Mouse (Mus musculus) midbrain, embryonic 15.5 days (tissue): Measurements from ENCODE around the gene Mgrn1. TPM values are rescaled to one million over a fixed set of nuclear protein-coding genes. Genes with fewer than 3 reads are reported as not detected.

Experiments used
- ATAC-seq: fragments of 200-750 bp; cut with Nextera tagmentation; replicated peaks from 2 replicates; pipeline ENCODE4 v1.8.0; 2017; ENCODE audit warnings: moderate TSS enrichment
- H3K27ac ChIP-seq: fragments of 300-500 bp; sonication (generic); 2 replicates; pipeline ENCODE4 v1.5.1; 2015; ENCODE audit warnings: mild to moderate bottlenecking, inconsistent platforms
- H3K27me3 ChIP-seq: fragments of 300-500 bp; sonication (generic); replicated peaks from 2 replicates; pipeline ENCODE4 v1.6.1; 2015; ENCODE audit warnings: inconsistent platforms
- H3K36me3 ChIP-seq: fragments of 300-500 bp; sonication (generic); replicated peaks from 2 replicates; pipeline ENCODE4 v1.6.1; 2015; ENCODE audit warnings: inconsistent platforms
- H3K4me1 ChIP-seq: fragments of 300-500 bp; sonication (generic); 2 replicates; pipeline ENCODE4 v1.6.1; 2015; ENCODE audit warnings: inconsistent platforms
- H3K4me2 ChIP-seq: fragments of 300-500 bp; sonication (generic); 2 replicates; pipeline ENCODE4 v1.6.1; 2015; ENCODE audit warnings: inconsistent platforms, mild to moderate bottlenecking, moderate library complexity
- H3K4me3 ChIP-seq: fragments of 300-500 bp; sonication (generic); 2 replicates; pipeline ENCODE4 v1.5.1; 2015; ENCODE audit warnings: mild to moderate bottlenecking, inconsistent platforms
- H3K9ac ChIP-seq: fragments of 300-500 bp; sonication (generic); 2 replicates; pipeline ENCODE4 v1.6.1; 2015; ENCODE audit warnings: mild to moderate bottlenecking, inconsistent platforms
- H3K9me3 ChIP-seq: fragments of 300-500 bp; sonication (generic); 2 replicates; pipeline ENCODE4 v1.6.1; 2016; ENCODE audit warnings: inconsistent platforms
- WGBS: fragments of 180-500 bp; shearing (Covaris S2); methylation state at CpG from one replicate; pipeline ENCODE4 v1.1.7; 2015; ENCODE audit warnings: mixed read lengths; 5-methylcytosine and 5-hydroxymethylcytosine counted together
- polyA plus RNA-seq: library from polyadenylated mRNA; unstranded; fragments of >200 nt; fragmentation: Nextera tagmentation; extraction: Ambion mirVana; gene quantifications from 2 replicates; pipeline ENCODE4 v1.2.1, GENCODE M21; 2015

Mgrn1 gene
- polyA plus RNA-seq, 1 experiment from 2014 or later: 124 TPM

DNA sequence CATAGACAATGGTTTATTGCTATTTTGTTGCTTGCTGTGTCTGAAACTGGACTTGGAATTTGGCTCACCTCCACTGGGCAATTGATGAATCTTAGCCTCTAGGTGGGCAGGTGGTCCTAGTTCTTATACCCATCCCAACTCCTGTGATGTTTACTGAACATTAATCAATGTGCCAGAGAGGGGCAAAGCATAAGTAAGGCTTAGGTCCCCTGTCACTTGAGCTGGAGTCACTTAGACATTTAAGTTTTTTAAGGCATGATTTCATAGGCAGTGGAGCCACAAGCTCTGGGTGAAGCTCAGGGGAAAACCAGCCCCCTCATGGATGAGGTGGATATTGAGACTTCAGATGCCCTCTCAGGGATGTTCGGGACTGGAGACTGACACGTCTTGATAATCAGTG, 52.4 kb downstream of the Mgrn1 start, which contains the start of gene Nudt16l1:
TSS of gene Nudt16l1 (plus strand) at position 301 of the 400 bp plus-strand sequence.
- Histone ChIP-seq H3K4me2 (peak within 1 kb of the TSS; percentile 97), H3K9ac (peak within 1 kb of the TSS; percentile 98), H3K27ac (peak within 1 kb of the TSS; percentile 87), H3K9me3 (no peaks in the 10 kb centered on the region), H3K4me3 (peak within 1 kb of the TSS; percentile 95), H3K4me1 (peaks cover 11% of the 10 kb centered on the region), H3K27me3 (no peaks in the 10 kb centered on the region), H3K36me3 (peaks cover 31% of the 10 kb centered on the region)
- no peak for ATAC-seq
- 11% methylated on average over 2 of the region's 2 CpGs for WGBS

DNA sequence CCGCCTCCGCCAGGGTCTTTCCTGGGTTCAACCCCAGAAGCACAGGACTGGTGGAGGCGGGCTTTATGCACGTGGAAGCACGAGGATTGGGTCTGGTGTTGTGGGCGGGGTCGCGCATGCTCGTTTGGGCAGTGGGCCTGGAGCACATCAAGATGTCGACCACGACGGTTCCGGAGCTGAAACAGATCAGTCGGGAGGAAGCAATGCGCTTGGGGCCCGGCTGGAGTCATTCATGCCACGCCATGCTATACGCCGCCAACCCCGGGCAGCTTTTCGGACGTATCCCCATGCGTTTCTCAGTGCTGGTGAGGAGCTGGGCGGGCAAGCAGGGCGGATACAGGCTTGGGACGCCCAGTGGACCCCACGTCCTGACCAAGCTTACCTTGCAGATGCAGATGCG, 52.9 kb downstream of the Mgrn1 start:
- peak; percentile 96 for ATAC-seq
- peak overlapping the region; percentile 87 for H3K27ac ChIP-seq
- H3K9me3 ChIP-seq: no peaks in the 10 kb centered on the region
- under 1% methylated on average over 28 of the region's 28 CpGs for WGBS
- peak overlapping the region; percentile 95 for H3K4me3 ChIP-seq
- peaks cover 26% of the 10 kb centered on the region; the same call in 1 of the 2 replicates for H3K36me3 ChIP-seq
- no peaks in the 10 kb centered on the region for H3K27me3 ChIP-seq
- H3K4me2 ChIP-seq: peak overlapping the region; percentile 97
- H3K4me1 ChIP-seq: peaks cover 11% of the 10 kb centered on the region
- peak overlapping the region; percentile 98 for H3K9ac ChIP-seq

DNA sequence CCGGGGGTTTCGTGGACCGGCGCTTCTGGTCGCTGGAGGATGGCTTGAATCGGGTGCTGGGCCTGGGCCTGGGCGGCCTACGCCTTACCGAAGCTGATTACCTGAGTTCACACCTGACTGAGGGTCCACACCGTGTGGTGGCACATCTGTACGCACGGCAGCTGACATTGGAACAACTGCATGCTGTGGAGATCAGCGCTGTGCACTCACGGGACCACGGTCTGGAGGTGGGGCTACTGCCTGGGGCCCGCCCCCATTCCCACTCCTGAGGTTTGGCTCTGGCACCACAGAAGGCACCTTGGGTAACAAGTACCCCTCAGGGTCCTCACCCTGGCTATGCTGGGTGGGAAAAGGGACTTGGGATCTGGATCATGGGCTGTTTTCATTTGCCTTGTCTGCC, 53.4 kb downstream of the Mgrn1 start:
- peaks cover 21% of the 10 kb centered on the region; the same call in 1 of the 2 replicates for H3K36me3 ChIP-seq

DNA sequence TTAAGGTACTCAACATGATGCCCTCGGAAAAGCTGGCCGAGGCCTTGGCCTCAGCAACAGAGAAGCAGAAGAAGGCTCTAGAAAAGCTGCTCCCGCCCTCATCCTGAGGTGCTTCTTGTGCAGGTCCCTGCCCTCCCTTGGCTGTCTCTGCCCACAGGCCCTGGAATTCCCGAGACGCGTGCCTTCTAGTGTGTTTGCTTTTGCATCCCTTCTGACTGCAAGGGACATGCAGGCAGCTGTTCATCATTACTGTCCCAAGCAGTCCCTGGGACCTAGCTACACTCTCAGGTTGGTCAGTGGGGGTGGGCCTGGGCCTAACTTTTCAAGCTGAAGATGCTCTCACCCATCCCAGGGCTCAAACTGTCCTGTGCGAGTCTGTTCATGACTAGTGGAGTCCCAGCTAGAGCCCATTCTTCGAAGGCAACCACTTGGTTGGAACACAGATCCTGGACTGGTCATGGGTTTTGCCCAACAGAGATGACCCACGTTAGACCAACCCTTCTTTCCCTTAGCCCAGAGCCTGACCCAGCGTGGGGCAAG, 54.3 kb downstream of the Mgrn1 start:
- H3K36me3 ChIP-seq: peaks cover 17% of the 10 kb centered on the region; the same call in 1 of the 2 replicates
- H3K9me3 ChIP-seq: no peaks in the 10 kb centered on the region
- peak overlapping the region; percentile 97 for H3K4me2 ChIP-seq
- no peaks in the 10 kb centered on the region for H3K27me3 ChIP-seq
- H3K4me1 ChIP-seq: peaks cover 11% of the 10 kb centered on the region
- H3K9ac ChIP-seq: peak overlapping the region; percentile 98
- peak overlapping the region; percentile 95 for H3K4me3 ChIP-seq
- 0 out of 2 replicates have a peak overlapping the region, but pooled peaks have one; percentile 87 for H3K27ac ChIP-seq
- no peak for ATAC-seq
- 93% methylated on average over 10 of the region's 10 CpGs for WGBS

More for the DNA sequence above, 53.4 kb downstream of the Mgrn1 start:
- H3K9me3 ChIP-seq: no peaks in the 10 kb centered on the region
- H3K4me1 ChIP-seq: peaks cover 11% of the 10 kb centered on the region
- peak overlapping the region; percentile 95 for H3K4me3 ChIP-seq
- peak overlapping the region; percentile 98 for H3K9ac ChIP-seq
- peak; percentile 79 for ATAC-seq
- H3K4me2 ChIP-seq: peak overlapping the region; percentile 97
- no peaks in the 10 kb centered on the region for H3K27me3 ChIP-seq
- peak overlapping the region; percentile 87 for H3K27ac ChIP-seq
- WGBS: 4% methylated on average over 16 of the region's 16 CpGs

DNA sequence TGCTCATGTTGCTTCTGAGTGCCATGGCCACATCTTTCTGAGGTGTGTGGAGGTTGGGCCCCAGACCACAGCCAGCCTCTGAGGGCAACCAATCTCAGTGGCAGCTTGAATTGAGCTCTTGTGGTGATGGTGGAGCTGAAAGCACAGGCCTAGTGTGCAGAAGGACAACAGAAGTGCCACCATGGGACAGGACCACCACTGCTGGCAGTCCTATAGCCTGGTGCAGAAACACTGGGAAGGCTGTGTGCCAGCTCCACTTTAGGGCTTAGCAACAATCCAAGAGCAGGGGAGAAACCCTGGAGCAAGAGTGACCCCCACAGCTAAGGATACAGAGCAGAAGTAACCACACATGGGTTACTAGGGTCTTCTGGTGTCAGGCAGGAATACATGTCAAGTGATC, 55.0 kb downstream of the Mgrn1 start:
- Histone ChIP-seq H3K27ac (no peak overlapping the region), H3K4me1 (peaks cover 11% of the 10 kb centered on the region), H3K4me2 (no peak overlapping the region), H3K36me3 (peaks cover 17% of the 10 kb centered on the region; the same call in 1 of the 2 replicates), H3K9ac (no peak overlapping the region), H3K9me3 (no peaks in the 10 kb centered on the region), H3K27me3 (no peaks in the 10 kb centered on the region), H3K4me3 (no peak overlapping the region)
- no peak for ATAC-seq

DNA sequence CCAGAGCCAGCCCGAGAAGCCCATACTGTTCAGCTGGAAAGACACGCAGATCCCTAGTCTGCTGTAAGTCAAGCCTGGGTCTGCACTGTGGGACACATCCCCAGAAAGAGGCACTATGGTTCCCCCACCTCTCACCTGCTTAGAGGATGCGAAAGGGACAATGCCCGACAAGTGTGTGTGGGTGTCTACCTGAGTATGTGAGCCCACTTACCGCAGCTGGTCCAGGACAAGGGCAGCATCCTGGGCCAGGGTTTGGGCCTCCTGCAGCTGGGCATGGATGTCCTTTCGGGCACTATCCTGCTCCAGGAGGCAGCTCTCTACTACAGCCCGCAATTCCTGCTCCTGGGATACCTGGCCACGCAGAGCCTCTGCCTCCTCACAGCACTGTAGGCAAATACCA, 56.8 kb downstream of the Mgrn1 start:
- Histone ChIP-seq H3K4me3 (no peak overlapping the region), H3K36me3 (peaks cover 34% of the 10 kb centered on the region; the same call in 1 of the 2 replicates), H3K27ac (no peak overlapping the region), H3K9ac (no peak overlapping the region), H3K27me3 (no peaks in the 10 kb centered on the region), H3K4me2 (no peak overlapping the region), H3K4me1 (peaks cover 11% of the 10 kb centered on the region), H3K9me3 (no peaks in the 10 kb centered on the region)
- ATAC-seq: no peak
- 96% methylated on average over 8 of the region's 8 CpGs for WGBS

DNA sequence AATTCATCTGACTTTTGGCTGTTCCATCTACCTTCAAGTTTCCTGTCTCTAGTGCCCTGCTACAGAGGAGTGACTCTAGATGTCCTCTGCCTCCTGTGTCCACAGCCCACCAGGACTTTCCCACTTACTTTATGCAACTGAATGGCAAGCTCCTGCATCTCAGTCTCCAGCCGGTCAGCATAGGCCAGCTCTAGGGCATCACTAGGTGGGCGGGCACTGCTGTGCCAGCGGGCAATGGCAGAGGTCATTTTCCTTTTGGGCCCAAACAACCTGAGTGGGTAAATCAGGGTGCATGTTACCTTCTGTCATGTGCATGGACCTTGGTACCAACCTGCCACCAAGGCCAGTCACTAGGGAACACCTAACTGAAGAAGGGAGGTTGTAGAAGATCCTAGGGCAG, 57.4 kb downstream of the Mgrn1 start:
- Histone ChIP-seq H3K9ac (no peak overlapping the region), H3K27me3 (no peaks in the 10 kb centered on the region), H3K27ac (no peak overlapping the region), H3K4me2 (no peak overlapping the region), H3K9me3 (no peaks in the 10 kb centered on the region), H3K36me3 (peaks cover 39% of the 10 kb centered on the region; the same call in 1 of the 2 replicates), H3K4me1 (peaks cover 11% of the 10 kb centered on the region), H3K4me3 (no peak overlapping the region)
- no peak for ATAC-seq
- WGBS: over 99% methylated on average over 3 of the region's 3 CpGs

DNA sequence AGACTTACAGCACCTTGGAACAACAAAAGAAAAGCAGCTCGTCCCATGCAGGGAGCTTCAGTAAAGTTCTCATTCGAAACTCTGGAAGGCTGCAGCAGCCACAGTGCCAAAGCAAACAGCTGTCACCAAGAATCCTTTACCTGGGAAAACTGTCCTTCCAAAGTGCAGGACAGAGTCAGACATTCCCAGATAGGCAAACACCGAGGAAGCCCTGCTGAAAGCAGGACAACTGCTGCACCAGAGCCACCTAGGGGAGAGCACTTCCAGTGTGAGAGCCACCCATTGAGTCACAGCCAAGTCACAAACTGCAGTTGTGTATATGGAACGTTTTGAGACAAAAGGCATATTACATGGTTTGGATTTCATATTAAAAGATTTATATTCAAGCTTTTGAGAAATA, 59.4 kb downstream of the Mgrn1 start:
- H3K4me2 ChIP-seq: no peak overlapping the region
- peaks cover 2% of the 10 kb centered on the region for H3K4me1 ChIP-seq
- H3K4me3 ChIP-seq: no peak overlapping the region
- H3K27me3 ChIP-seq: no peaks in the 10 kb centered on the region
- 82% methylated on average over 4 of the region's 4 CpGs for WGBS
- peaks cover 42% of the 10 kb centered on the region for H3K36me3 ChIP-seq
- H3K27ac ChIP-seq: no peak overlapping the region
- H3K9me3 ChIP-seq: no peaks in the 10 kb centered on the region
- no peak overlapping the region for H3K9ac ChIP-seq
- ATAC-seq: no peak

DNA sequence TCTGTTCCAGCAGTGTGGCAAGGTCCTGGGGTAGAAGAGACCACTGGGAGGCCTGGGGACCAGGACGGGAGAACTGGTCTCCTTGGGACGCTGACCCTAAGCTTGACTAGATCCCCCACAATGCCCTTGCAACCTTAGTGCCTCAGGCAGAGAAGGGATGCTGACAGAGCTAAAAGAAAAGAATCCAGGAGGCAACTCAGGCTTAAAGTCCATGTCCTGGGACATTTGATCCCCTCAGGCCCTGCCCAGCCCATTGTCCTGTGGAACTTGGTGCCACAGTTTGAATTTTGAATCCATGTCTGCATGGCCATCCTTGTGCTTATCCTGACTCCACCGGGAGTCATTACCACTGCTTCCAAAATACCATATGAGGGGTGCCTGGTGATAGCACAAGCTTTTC, 60.1 kb downstream of the Mgrn1 start:
- 97% methylated on average over 3 of the region's 3 CpGs for WGBS
- no peak overlapping the region for H3K27ac ChIP-seq
- no peak overlapping the region for H3K4me2 ChIP-seq
- H3K9me3 ChIP-seq: no peaks in the 10 kb centered on the region
- peaks cover 43% of the 10 kb centered on the region for H3K36me3 ChIP-seq
- ATAC-seq: no peak
- no peaks in the 10 kb centered on the region for H3K4me1 ChIP-seq
- H3K27me3 ChIP-seq: no peaks in the 10 kb centered on the region
- H3K9ac ChIP-seq: no peak overlapping the region
- no peak overlapping the region for H3K4me3 ChIP-seq

DNA sequence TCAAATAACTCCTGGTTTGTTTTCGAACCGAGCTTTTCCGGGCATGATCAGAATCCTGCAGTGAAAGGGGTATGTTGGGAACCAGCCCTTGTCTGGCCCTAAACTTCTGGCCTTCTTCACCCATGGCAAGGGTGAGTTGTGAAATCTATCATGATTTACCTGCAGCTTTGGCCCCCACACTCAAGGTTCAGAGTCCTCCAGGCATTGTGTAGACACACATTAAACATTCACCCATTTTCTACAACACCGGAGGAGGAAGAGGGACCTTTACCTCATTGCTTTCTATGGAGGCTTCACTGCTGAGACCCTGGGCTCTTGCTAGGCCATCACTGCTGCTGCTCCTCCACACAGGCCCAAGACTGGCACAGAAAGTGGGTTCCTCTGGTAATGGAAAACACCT, 61.3 kb downstream of the Mgrn1 start:
- no peak overlapping the region for H3K4me3 ChIP-seq
- no peak for ATAC-seq
- H3K27me3 ChIP-seq: no peaks in the 10 kb centered on the region
- peaks cover 53% of the 10 kb centered on the region for H3K36me3 ChIP-seq
- 79% methylated on average over 4 of the region's 4 CpGs for WGBS
- H3K4me2 ChIP-seq: no peak overlapping the region
- H3K4me1 ChIP-seq: no peaks in the 10 kb centered on the region
- no peak overlapping the region for H3K27ac ChIP-seq
- H3K9me3 ChIP-seq: no peaks in the 10 kb centered on the region
- H3K9ac ChIP-seq: no peak overlapping the region

DNA sequence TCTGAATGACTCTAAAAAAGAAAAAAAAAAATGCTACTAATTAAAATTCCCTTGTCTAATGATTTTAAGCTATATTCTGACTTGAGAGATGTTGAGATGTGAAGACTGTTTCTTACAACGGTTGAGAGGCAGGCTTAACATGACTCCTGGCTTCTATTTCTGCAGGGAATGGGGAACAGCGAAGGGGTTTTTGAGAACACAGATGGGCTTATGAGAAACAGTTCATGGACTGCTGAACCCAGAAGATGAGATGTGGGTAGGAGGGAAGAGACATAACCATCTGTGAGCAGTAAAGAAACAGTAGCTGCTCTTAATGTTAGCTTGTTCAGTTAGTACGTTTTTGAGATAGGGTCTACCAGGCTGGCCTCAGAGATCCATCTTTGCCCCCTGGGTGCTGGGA, 70.6 kb downstream of the Mgrn1 start:
- H3K4me1 ChIP-seq: 0 out of 2 replicates have a peak, but pooled peaks cover under 1% of the 10 kb centered on the region
- no peaks in the 10 kb centered on the region for H3K9me3 ChIP-seq
- 89% methylated on average over 3 of the region's 3 CpGs for WGBS
- no peak for ATAC-seq
- H3K27me3 ChIP-seq: no peaks in the 10 kb centered on the region
- no peak overlapping the region for H3K4me2 ChIP-seq
- H3K4me3 ChIP-seq: no peak overlapping the region
- peaks cover 39% of the 10 kb centered on the region for H3K36me3 ChIP-seq
- no peak overlapping the region for H3K9ac ChIP-seq
- H3K27ac ChIP-seq: no peak overlapping the region

DNA sequence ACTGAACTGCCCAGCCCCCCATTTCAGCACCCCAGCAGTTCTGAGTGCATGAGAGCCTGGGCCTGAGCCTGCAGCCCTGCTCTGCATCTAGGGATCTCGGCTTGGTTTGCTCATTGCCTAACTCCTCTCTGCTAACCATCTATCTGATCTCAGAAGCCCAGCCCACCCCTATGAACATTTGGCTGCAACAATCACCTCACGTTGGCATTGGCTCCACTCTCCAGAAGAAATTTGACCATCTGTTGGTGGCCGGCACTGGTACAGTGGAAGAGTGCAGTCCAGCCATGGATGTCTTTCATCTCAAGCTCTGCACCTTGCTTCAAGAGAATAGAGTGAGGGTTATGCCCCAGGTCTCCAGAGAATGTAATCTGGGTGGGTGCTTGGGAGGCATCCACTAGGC, 71.4 kb downstream of the Mgrn1 start:
- H3K27ac ChIP-seq: no peak overlapping the region
- no peak overlapping the region for H3K9ac ChIP-seq
- peaks cover 9% of the 10 kb centered on the region for H3K4me1 ChIP-seq
- no peaks in the 10 kb centered on the region for H3K27me3 ChIP-seq
- no peak overlapping the region for H3K4me3 ChIP-seq
- H3K4me2 ChIP-seq: no peak overlapping the region
- H3K36me3 ChIP-seq: peaks cover 33% of the 10 kb centered on the region
- no peaks in the 10 kb centered on the region for H3K9me3 ChIP-seq
- no peak for ATAC-seq
- 96% methylated on average over 3 of the region's 3 CpGs for WGBS

DNA sequence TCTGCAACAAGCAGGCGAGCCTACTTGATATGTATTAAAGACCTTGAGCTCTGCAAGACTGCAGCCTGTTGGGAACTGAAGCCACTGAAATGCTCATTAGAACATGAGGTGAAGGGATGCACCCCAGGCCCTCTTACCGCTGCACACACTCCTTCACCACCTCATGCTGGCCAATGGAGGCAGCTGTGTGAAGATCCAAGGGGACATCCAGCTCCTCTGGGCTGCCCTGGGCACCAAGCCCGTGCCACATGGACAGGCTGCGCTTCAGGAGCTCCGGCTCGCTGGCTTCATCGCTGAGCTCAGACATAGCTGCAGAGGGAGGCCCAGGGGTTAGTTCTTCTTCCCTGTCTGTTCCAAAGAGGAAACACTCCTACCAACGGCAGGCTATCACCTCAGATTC, 74.2 kb downstream of the Mgrn1 start:
- H3K4me3 ChIP-seq: no peak overlapping the region
- no peaks in the 10 kb centered on the region for H3K27me3 ChIP-seq
- no peak for ATAC-seq
- 92% methylated on average over 8 of the region's 8 CpGs for WGBS
- peaks cover 23% of the 10 kb centered on the region for H3K4me1 ChIP-seq
- no peak overlapping the region for H3K9ac ChIP-seq
- H3K27ac ChIP-seq: no peak overlapping the region
- H3K4me2 ChIP-seq: no peak overlapping the region
- peaks cover 10% of the 10 kb centered on the region; the same call in 1 of the 2 replicates for H3K36me3 ChIP-seq
- H3K9me3 ChIP-seq: no peaks in the 10 kb centered on the region
